Mouse (Mus musculus): ENCODE results near the gene Klhl32. TPM values are rescaled to one million over a fixed set of nuclear protein-coding genes. Genes with fewer than 3 reads are reported as not detected.

The Klhl32 gene
- polyA plus RNA-seq, 1 experiment: not detected

GRCm38 (mm10) chr4:24620005-24620404 is 230.9 kb downstream of the Klhl32 start:
- no peak for TF ChIP-seq GATA1 (IDR thresholded peaks at IDR 0.05; ENCODE audit: low read length)

- TF ChIP-seq GATA1 (IDR thresholded peaks at IDR 0.05; ENCODE audit: low read length): no peak
These were observed 241.4 kb downstream of the Klhl32 start for GRCm38 (mm10) chr4:24609564-24609963.

GRCm38 (mm10) chr4:24609085-24609484 is 241.8 kb downstream of the Klhl32 start:
- TF ChIP-seq GATA1 (IDR thresholded peaks at IDR 0.05; ENCODE audit: low read length): no peak

- no peak for TF ChIP-seq GATA1 (IDR thresholded peaks at IDR 0.05; ENCODE audit: low read length)
These were observed 249.2 kb downstream of the Klhl32 start for GRCm38 (mm10) chr4:24601711-24602110.

- no peak for TF ChIP-seq GATA1 (IDR thresholded peaks at IDR 0.05; ENCODE audit: low read length)
These were observed 252.3 kb downstream of the Klhl32 start for GRCm38 (mm10) chr4:24598637-24599036.

- no peak for TF ChIP-seq GATA1 (IDR thresholded peaks at IDR 0.05; ENCODE audit: low read length)
These were observed 253.8 kb downstream of the Klhl32 start for GRCm38 (mm10) chr4:24596942-24597611.

- TF ChIP-seq GATA1 (IDR thresholded peaks at IDR 0.05; ENCODE audit: low read length): no peak
These were observed 256.1 kb downstream of the Klhl32 start for GRCm38 (mm10) chr4:24594824-24595223.

- TF ChIP-seq GATA1 (IDR thresholded peaks at IDR 0.05; ENCODE audit: low read length): no peak
These were observed 266.9 kb downstream of the Klhl32 start for GRCm38 (mm10) chr4:24583997-24584396.

GRCm38 (mm10) chr4:24582295-24582694 is 268.6 kb downstream of the Klhl32 start:
- no peak for TF ChIP-seq GATA1 (IDR thresholded peaks at IDR 0.05; ENCODE audit: low read length)

GRCm38 (mm10) chr4:24577594-24577993 is 273.3 kb downstream of the Klhl32 start:
- no peak for TF ChIP-seq GATA1 (IDR thresholded peaks at IDR 0.05; ENCODE audit: low read length)

- TF ChIP-seq GATA1 (IDR thresholded peaks at IDR 0.05; ENCODE audit: low read length): no peak
These were observed 276.6 kb downstream of the Klhl32 start for GRCm38 (mm10) chr4:24574276-24574675.

GRCm38 (mm10) chr4:24568989-24569556 is 281.9 kb downstream of the Klhl32 start:
- no peak for TF ChIP-seq GATA1 (IDR thresholded peaks at IDR 0.05; ENCODE audit: low read length)

- TF ChIP-seq GATA1 (IDR thresholded peaks at IDR 0.05; ENCODE audit: low read length): no peak
These were observed 282.9 kb downstream of the Klhl32 start for GRCm38 (mm10) chr4:24568026-24568425.

Other genes starting within 250 kb of the Klhl32 start
- 20.4 and 23.7 TPM in 2 replicates for gene Ndufaf4, start 47.0 kb upstream of the Klhl32 start, polyA plus RNA-seq (2012)
- gene Gpr63, start 115.3 kb upstream of the Klhl32 start, polyA plus RNA-seq (2012): not detected in 2 replicates